Mouse (Mus musculus): ENCODE data around the gene Timp3. TPM values are rescaled to one million over a fixed set of nuclear protein-coding genes. Genes with fewer than 3 reads are reported as not detected.

The Timp3 gene
- total RNA-seq, 1 experiment: 28.8 TPM

GRCm38 (mm10) chr10:86380626-86381025 lies 80.5 kb downstream of the Timp3 start:
- H3K4me1 ChIP-seq (ENCODE audit: control insufficient read depth in 2 of 2, insufficient read depth in 2 of 2, low read length in 2 of 2, poor library complexity in 1 of 2): no peaks in the 10 kb centered on the region
- H3K36me3 ChIP-seq (ENCODE audit: control insufficient read depth, insufficient read depth, low read length, poor library complexity, severe bottlenecking): no peaks in the 10 kb centered on the region
- DNase-seq (ENCODE audit: low read depth, low spot score): no peak
- H3K9me3 ChIP-seq (ENCODE audit: control insufficient read depth, insufficient read depth, low read depth, low read length): no peaks in the 10 kb centered on the region
- TF ChIP-seq HCFC1 (IDR thresholded peaks at IDR 0.05; ENCODE audit: borderline replicate concordance, insufficient read depth, low read length) (no peak), MAFK (IDR thresholded peaks at IDR 0.05; ENCODE audit: insufficient read depth, low read depth, low read length) (no peak), ZNF384 (IDR thresholded peaks at IDR 0.05; ENCODE audit: low read depth, low read length) (no peak), CHD2 (IDR thresholded peaks at IDR 0.05; ENCODE audit: low read depth, low read length) (no peak), ZC3H11A (IDR thresholded peaks at IDR 0.05; ENCODE audit: borderline replicate concordance, low read depth, low read length) (no peak)
- H3K9ac ChIP-seq (ENCODE audit: insufficient read depth, low read depth, low read length, poor library complexity, severe bottlenecking): no peak overlapping the region
- no peak overlapping the region for H3K27ac ChIP-seq (ENCODE audit: insufficient read depth, low read depth, low read length, poor library complexity, severe bottlenecking)
- in situ Hi-C loops (cut with MboI; ENCODE audit: low sequenced_read_pairs in 2 of 2, unreplicated experiment in 2 of 2): no loop called here
- H3K4me3 ChIP-seq (ENCODE audit: insufficient read depth in 1 of 2, low read depth in 1 of 2, low read length in 2 of 2, poor library complexity in 1 of 2, severe bottlenecking in 1 of 2): no peak overlapping the region

DNA sequence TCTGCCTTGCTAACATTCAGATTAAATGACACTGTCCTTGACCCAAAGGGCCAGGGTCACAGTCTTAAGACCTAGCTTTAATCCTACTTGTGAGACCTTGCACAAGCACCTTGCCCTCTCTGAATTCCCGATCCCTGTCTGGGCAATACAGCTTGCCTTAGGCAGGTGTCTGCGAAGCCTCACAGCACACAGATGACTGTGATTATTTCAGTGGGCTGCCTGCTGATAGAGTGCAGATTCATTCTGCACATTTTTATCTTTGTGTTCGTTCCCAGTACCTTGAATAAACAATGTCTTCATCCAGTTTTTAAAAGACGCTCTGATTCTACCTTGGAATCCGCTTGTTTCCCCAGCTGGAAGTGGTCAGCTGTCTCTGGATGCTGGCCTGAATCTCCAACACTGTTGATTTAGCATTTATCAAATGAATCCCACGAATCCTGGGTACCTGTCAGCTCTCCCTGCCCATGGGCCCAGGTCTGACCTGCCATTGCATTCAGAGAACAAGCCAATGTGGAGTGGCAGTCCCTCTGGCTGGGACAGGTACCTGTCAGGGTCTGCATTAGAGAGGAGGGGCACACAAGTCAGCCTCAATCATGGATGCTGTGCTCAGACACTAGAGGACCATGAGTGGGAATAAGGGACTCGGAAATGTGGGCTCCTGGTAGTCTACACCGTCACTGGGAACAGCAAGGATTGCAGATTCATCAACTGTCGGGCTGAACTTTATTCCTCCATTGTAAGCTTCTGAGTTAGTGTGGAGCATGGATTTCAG lies 81.2 kb downstream of the Timp3 start:
- no peaks in the 10 kb centered on the region for H3K4me1 ChIP-seq (ENCODE audit: control insufficient read depth in 2 of 2, insufficient read depth in 2 of 2, low read length in 2 of 2, poor library complexity in 1 of 2)
- H3K9me3 ChIP-seq (ENCODE audit: control insufficient read depth, insufficient read depth, low read depth, low read length): no peaks in the 10 kb centered on the region
- DNase-seq (ENCODE audit: low read depth, low spot score): no peak
- no peak for TF ChIP-seq ZC3H11A (IDR thresholded peaks at IDR 0.05; ENCODE audit: borderline replicate concordance, low read depth, low read length)
- no peak for TF ChIP-seq ZNF384 (IDR thresholded peaks at IDR 0.05; ENCODE audit: low read depth, low read length)
- TF ChIP-seq HCFC1 (IDR thresholded peaks at IDR 0.05; ENCODE audit: borderline replicate concordance, insufficient read depth, low read length): no peak
- no peak overlapping the region for H3K4me3 ChIP-seq (ENCODE audit: insufficient read depth in 1 of 2, low read depth in 1 of 2, low read length in 2 of 2, poor library complexity in 1 of 2, severe bottlenecking in 1 of 2)
- H3K36me3 ChIP-seq (ENCODE audit: control insufficient read depth, insufficient read depth, low read length, poor library complexity, severe bottlenecking): no peaks in the 10 kb centered on the region
- H3K9ac ChIP-seq (ENCODE audit: insufficient read depth, low read depth, low read length, poor library complexity, severe bottlenecking): no peak overlapping the region
- in situ Hi-C loops (cut with MboI; ENCODE audit: low sequenced_read_pairs in 2 of 2, unreplicated experiment in 2 of 2): no loop called here
- H3K27ac ChIP-seq (ENCODE audit: insufficient read depth, low read depth, low read length, poor library complexity, severe bottlenecking): no peak overlapping the region

DNA sequence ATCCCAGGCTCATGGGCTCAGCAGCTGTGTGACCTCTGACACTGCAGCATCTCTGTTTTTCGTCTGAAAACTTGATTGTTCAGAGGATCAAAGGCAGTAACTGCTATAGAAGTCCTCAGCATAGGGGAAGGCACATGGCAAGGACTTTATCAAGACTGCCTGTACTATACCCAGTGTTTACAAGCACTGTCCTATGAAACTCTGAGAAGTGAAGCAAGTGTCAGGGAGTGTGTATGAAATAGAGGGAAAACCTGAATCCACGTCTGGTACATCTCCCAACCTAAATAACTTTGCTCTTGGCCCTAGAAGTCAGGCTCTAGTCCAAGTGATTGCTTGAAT lies 81.7 kb downstream of the Timp3 start:
- DNase-seq (ENCODE audit: low read depth, low spot score): no peak
- no peak overlapping the region for H3K27ac ChIP-seq (ENCODE audit: insufficient read depth, low read depth, low read length, poor library complexity, severe bottlenecking)
- H3K4me3 ChIP-seq (ENCODE audit: insufficient read depth in 1 of 2, low read depth in 1 of 2, low read length in 2 of 2, poor library complexity in 1 of 2, severe bottlenecking in 1 of 2): no peak overlapping the region
- H3K36me3 ChIP-seq (ENCODE audit: control insufficient read depth, insufficient read depth, low read length, poor library complexity, severe bottlenecking): no peaks in the 10 kb centered on the region
- H3K9ac ChIP-seq (ENCODE audit: insufficient read depth, low read depth, low read length, poor library complexity, severe bottlenecking): no peak overlapping the region
- no peaks in the 10 kb centered on the region for H3K4me1 ChIP-seq (ENCODE audit: control insufficient read depth in 2 of 2, insufficient read depth in 2 of 2, low read length in 2 of 2, poor library complexity in 1 of 2)
- TF ChIP-seq HCFC1 (IDR thresholded peaks at IDR 0.05; ENCODE audit: borderline replicate concordance, insufficient read depth, low read length) (no peak), MAFK (IDR thresholded peaks at IDR 0.05; ENCODE audit: insufficient read depth, low read depth, low read length) (no peak), CHD2 (IDR thresholded peaks at IDR 0.05; ENCODE audit: low read depth, low read length) (no peak), ZC3H11A (IDR thresholded peaks at IDR 0.05; ENCODE audit: borderline replicate concordance, low read depth, low read length) (no peak), ZNF384 (IDR thresholded peaks at IDR 0.05; ENCODE audit: low read depth, low read length) (no peak)
- in situ Hi-C loops (cut with MboI; ENCODE audit: low sequenced_read_pairs in 2 of 2, unreplicated experiment in 2 of 2): no loop called here
- H3K9me3 ChIP-seq (ENCODE audit: control insufficient read depth, insufficient read depth, low read depth, low read length): no peaks in the 10 kb centered on the region

GRCm38 (mm10) chr10:86384655-86385054 lies 84.5 kb downstream of the Timp3 start:
- Histone ChIP-seq H3K36me3 (ENCODE audit: control insufficient read depth, insufficient read depth, low read length, poor library complexity, severe bottlenecking) (no peaks in the 10 kb centered on the region), H3K9ac (ENCODE audit: insufficient read depth, low read depth, low read length, poor library complexity, severe bottlenecking) (no peak overlapping the region), H3K9me3 (ENCODE audit: control insufficient read depth, insufficient read depth, low read depth, low read length) (no peaks in the 10 kb centered on the region), H3K4me3 (ENCODE audit: insufficient read depth in 1 of 2, low read depth in 1 of 2, low read length in 2 of 2, poor library complexity in 1 of 2, severe bottlenecking in 1 of 2) (no peak overlapping the region), H3K4me1 (ENCODE audit: control insufficient read depth in 2 of 2, insufficient read depth in 2 of 2, low read length in 2 of 2, poor library complexity in 1 of 2) (peaks cover 0 to 2% of the 10 kb centered on the region in 2 experiments; a peak in 1 of 4 replicates), H3K27ac (ENCODE audit: insufficient read depth, low read depth, low read length, poor library complexity, severe bottlenecking) (no peak overlapping the region)
- in situ Hi-C loops (cut with MboI; ENCODE audit: low sequenced_read_pairs in 2 of 2, unreplicated experiment in 2 of 2): no loop called here
- no peak for DNase-seq (ENCODE audit: low read depth, low spot score)
- no peak for TF ChIP-seq ZC3H11A (IDR thresholded peaks at IDR 0.05; ENCODE audit: borderline replicate concordance, low read depth, low read length)
- TF ChIP-seq CHD2 (IDR thresholded peaks at IDR 0.05; ENCODE audit: low read depth, low read length): no peak
- TF ChIP-seq ZNF384 (IDR thresholded peaks at IDR 0.05; ENCODE audit: low read depth, low read length): no peak
- TF ChIP-seq HCFC1 (IDR thresholded peaks at IDR 0.05; ENCODE audit: borderline replicate concordance, insufficient read depth, low read length): no peak
- no peak for TF ChIP-seq MAFK (IDR thresholded peaks at IDR 0.05; ENCODE audit: insufficient read depth, low read depth, low read length)
